Mouse (Mus musculus) T-helper 1 cell (primary cell): ENCODE measurements around the gene Xkr8.
"Not testable (repeated sequence)": the region's sequence is repeated elsewhere in the genome, so short reads cannot be mapped to it uniquely, and the experiment has no call there.

ENCODE experiments used
- in situ Hi-C: fragments of 300-600 bp; cut with MboI, MseI; formaldehyde crosslinking; loops from one replicate; pipeline ENCODE4 v1.15.1; 2025; ENCODE audit warnings: high pct_unique_total_duplicates

Xkr8 gene

DNA sequence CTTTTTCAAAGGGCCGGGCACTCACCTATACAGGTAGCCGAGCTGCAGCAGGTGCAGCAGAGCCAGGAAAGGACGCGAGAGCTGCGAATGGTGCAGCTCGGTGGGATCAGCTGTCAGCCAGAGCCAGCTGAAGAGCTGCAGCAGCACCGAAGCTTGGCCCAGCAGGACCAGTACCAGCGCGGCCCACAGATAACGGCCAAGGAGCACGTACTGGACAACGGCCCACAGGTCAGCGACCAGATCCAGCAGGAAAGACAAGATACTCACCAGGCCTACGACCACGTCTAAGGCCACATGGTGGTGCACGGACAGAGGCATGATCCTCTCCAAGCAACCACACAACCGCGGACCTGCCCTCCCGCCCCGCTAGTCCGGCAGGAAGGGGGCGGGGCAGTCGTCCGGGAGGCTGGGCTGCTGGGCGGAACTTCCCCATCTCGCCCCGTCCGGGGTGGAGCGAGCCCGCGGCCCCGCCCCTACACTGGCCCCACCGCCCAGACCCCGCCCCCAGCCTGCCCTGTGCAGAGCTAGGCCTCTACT is at the start of gene Xkr8:
TSS of gene Xkr8 (minus strand) at position 399 of the 537 bp plus-strand sequence.
- in situ Hi-C loops, result no loop called here

DNA sequence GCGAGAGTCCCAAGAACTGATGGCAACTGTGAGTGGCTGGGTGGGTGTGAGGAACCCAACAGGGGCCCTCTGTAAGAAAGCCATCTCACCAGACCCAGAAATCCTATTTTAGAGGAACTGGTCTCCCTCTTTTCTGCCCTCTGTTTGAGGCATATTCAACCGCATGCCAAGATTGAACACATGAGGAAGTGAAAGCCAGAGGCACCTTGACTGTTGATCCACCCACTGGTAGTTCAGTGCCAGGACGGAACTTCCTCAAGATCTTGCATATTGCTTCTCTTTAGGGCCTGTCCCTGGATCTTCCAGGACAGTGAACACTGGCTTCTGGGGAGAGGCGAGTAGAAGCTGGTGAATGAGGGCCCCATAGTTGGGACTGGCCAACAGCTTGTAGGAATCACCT is 47.9 kb upstream of the Xkr8 start:
- in situ Hi-C loops, result loop anchor here (5.0 kb wide), 1 partner anchor 42 kb away; no protein-coding TSS in a partner anchor

DNA sequence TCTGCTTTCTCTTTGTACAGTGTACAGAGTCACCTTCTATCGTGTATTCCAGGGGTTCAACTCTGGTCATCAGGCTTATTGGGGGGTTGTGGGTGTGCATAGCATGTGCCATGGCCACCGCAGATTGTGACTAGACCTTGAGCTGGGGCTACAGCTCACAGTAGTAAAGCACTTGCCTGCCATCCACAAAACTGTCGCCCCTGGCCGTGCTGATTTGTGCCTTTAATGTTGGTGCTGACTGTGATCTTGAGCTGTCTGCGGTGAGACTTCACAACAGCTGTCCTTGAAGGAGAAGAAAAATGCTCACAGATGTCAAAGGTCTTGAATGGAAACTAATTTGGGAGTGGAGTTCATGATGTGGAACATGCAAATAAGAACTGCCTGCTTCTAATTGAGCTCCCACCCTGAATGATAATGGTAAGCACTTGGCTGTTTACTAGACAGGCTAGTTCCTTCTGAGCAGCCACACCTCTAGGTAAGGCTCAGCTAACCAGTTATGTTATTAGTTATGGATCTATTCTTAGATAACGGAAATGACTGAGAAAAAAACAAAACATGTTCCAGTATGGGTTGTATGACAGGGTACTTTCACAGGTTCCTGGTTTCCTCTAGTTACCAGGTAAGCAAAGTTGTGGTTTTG is 46.3 kb upstream of the Xkr8 start:
- in situ Hi-C loops, result no loop called here

DNA sequence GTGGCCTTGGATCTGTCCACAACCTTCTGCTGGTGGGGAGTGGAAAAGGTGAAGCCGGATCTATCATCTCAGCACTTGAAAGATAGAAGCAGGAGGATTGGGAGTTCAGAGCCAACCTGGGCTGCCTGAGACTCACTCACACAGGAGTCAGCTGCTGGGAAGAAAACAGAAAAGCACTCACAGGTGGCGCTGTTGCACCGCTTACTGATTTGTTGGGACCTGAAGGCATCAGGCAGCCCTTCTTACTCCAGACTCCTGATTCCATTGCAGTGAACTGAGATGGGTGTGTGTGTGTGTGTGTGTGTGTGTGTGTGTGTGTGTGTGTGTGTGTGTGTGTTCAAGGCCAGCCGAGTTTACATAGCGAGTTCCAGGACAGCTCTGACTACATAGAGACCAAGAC is 44.4 kb upstream of the Xkr8 start:
- in situ Hi-C loops, result no loop called here

DNA sequence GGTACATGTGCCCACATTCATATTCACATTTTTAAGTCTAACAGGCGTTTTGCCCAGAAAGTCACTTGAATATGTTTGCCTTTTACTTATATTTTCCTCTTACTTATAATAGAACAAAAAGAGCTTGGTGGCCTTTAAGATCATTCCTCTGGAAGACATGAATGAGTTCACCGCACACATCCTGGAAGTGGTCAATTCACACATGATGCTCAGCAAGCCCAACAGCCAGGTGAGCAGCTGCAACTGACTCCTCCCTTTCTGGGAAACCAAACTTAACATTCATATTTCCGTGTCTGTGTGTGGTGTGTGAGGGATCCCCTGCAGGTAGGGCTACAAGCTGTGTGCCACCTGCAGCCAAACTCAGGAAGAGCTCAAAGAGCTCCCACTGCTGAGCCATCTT is 42.6 kb upstream of the Xkr8 start:
- in situ Hi-C loops, result no loop called here

DNA sequence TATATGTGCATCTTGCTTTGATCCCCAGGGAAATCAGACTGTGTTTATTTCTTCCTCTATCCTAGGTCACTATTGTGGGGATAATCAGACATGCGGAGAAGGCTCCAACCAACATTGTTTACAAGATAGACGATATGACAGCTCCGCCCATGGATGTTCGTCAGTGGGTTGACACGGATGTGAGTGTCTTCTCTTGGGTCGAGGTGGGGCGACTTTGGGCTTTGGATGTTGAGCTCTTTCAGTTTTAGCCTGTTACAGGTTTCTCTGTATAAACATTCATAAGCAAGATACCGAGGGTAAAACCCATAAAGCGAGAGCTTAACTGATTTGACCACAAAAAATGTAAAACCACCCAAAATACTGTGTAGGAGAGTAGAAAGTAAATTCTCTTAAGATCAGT is 39.4 kb upstream of the Xkr8 start:
- in situ Hi-C loops, result no loop called here

DNA sequence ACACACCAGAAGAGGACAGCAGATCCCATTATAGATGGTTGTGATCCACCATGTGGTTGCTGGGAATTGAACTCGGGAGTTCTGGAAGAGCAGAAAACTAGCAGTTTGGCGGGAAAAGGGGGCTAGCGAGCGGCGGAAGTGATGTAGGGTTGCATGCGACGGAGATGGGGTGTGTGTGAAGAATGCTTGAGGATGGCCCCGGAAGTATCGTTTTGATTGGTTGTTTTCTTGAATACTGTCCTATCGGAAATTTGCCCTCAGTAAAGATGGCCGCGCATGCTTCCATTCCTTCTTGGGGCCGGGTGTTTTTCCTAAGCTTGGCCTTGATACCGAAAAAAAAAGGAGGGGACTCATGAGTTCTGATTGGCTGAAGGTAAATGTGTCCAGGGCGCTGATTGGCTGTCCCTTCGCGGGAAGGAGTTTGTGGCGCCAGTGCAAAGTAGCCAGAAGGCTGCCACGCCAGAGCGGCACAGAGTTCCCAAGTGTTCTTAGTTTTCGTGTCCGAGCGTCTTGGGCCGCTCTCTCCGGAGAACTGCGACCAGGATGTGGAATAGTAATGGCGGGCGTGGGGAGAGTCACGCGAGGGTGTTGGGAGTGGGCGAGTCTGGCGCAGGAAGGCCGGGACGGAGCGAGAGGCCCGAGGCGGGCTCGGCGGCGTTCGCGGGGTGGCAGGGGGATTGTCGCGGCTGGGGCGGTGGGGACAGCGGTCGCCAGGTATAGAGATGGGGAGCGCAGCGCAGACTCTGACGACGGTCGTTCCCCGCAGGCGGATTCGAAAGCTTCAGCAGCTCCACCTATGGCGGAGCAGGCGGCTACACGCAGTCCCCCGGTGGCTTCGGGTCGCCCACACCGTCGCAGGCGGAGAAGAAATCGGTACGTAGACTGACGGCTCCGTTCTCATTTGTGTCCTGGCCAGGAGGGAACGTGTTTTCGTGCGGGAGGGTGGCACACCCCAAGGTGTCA is 35.8 kb upstream of the Xkr8 start, which contains the start of gene Rpa2:
TSS of gene Rpa2 (plus strand) at position 419 of the 963 bp plus-strand sequence.
- in situ Hi-C loops, result no loop called here

DNA sequence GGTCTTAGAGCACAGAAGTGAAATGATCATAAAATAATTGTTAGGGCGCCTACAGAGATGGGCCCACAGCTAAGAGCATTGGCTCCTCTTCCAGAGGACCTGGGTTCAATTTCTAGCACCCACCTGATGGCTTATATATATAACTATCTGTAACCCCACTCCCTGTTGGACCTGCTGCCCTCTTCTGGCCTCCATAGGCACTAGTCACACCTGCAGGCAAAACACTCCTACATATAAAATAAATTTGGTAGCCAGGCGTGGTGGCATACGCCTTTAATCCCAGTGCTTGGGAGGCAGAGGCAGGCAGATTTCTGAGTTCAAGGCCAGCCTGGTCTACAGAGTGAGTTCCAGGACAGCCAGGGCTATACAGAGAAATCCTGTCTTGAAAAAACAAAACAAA is 30.8 kb upstream of the Xkr8 start:
- in situ Hi-C loops, result not testable (repeated sequence)

DNA sequence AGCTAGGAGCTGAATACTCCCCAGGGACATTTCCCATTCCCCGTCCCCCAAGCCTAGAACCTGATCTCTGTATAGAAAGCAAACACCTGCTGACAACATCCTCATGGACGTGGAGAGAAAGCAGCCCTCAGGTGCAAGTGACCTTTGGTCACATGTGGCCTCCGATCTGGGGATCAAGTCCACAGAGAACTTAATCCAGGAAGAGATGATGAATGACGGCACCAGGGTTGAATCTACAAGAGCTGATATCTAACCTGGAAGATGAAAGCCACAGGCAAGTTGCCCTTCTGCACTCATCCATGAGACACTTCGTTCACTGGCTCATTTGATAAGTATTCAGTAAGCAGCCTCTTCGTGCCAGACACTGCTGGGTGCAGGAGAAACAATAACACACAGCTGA is 30.3 kb upstream of the Xkr8 start:
- in situ Hi-C loops, result no loop called here

DNA sequence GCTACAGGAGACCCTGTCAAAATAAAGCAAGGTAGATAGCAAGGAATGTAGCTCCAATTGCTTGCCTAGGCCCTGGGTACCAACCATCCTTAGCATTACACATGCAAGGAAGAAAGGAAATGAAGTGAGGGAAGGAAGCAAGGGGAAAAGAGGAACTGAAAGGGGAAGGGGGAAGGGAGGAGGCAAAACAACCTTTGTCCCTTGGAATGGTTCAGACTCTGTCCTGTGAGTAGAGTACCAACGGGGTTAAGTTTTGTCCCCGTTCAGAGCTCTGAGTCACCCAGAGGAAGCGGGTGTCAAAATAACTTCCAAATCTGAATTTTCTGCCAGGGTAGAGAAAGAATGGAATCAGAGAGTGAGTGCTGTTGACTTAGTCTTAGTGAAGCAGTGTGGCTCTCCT is 27.9 kb upstream of the Xkr8 start:
- in situ Hi-C loops, result no loop called here

DNA sequence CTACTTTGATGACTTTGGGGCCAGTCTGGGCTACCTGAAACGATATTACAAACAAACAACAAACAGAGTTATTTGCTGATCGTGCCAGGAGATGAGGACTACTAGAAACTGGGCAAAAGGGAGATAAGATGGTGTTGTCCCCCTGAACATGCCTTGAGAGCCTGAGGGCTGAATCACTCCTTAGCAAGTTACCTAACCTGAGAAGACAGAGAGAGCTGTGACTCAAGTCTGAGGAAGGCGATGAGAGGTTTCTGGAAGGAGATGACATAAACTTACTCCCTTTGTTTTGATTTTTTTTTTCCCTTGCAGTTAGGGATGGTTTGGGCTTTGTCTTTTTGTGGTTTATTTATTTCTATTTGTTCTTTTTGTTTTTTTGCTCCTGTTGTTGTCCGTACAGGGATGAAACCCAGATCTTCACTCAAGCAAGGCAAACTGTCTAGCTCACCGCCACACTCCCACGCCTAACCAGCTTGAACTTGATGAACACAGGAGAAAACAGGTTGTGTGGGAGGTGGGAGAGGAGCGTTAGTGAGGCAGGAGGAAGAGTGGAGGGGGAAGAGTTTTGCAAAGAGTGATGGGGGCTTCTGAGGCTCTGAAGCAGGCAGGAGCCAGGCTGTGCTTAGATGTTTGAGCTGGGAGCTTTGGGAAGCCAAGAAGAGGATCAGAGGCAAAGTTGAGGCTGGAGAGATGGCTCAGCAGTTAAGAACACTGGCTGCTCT is 25.4 kb upstream of the Xkr8 start:
- in situ Hi-C loops, result no loop called here

DNA sequence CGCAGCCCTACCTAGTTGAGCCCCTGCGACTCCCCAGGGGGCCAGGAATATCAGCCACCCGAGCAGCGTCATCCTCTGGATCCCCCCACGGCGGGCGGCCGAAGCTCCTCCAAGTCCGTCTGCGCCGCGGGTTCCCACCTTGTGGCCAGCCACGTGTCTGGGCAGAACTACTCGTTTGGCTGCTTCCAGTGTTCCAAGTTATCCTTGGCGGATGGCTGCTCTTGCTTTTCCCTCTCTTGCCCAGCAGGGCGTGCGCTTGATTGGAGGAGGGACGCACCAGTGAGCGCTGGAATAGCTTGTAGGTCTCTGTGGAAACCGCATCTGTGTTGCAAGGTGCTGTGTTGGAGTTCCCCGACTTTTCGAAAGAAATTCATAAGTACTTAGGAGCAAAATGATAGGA is 24.6 kb upstream of the Xkr8 start, which contains the start of gene Smpdl3b:
TSS of gene Smpdl3b (minus strand) at position 279 of the 400 bp plus-strand sequence.
- in situ Hi-C loops, result no loop called here

DNA sequence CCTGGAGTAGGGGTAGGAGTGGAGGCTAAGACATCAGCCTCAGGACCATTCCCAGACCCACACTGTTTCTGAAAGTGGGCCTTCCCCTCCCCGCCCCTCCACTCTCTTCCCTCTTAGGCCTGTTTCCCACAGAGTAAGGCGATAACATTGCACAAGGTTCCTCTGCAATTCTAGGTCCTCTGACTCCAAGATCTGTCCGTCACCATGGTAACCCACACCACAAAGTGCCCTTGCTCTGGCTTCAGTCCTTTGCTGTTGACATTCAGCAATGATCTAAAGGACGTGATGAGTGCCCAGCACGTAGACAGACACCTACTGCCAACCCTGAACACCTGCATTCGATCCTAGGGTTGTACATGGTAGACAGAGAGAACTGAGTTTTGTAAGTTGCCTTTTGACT is 20.6 kb upstream of the Xkr8 start:
- in situ Hi-C loops, result no loop called here

DNA sequence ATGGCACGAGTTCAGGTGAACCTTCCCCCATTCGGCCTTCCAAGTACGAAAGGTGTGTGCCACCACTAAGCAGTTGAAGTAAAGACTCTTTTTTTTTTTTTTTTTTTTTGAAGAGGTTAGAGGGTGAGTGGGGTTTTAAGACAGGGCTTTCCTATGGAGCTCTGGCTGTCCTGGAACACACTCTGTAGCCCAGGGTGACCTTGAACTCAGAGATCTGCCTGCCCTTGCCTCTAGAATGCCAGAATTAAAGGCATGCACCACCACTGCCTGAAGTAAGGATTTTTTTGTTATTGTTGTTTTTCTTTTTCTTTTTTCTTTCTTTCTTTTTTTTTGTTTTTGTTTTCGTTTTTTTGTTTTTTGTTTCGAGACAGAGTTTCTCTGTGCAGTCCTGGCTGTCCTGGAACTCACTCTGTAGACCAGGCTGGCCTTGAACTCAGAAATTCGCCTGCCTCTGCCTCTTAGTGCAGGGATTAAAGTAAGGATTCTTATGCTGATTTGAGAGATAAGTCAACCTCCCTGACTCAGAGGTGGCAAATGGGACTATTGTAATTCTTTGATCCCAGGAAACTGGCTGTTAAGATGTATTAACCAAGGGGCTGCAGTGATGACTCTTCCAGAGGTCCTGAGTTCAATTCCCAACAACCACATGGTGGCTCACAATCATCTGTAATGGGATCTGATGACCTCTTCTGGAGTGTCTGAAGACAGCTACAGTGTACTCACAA is 17.1 kb upstream of the Xkr8 start:
- in situ Hi-C loops, result no loop called here

DNA sequence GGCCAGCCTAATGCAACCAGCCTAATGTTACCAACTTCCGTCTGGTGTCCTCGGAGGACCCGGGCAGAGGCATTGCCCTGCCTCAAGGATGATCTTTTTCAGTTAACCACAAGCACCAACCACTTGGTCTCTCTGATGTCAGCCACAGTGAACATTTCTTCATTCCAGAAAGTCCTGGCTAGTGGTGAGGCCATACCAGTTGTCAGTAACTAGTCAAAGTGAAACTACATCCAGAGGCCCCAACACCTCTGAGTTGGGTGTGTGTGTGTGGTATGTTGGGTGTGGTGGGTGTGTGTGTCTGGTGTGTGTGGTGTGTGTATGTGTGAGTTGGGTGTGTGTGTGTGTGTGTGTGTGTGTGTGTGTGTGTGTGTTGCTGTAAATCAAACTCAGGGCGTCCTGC is 16.4 kb upstream of the Xkr8 start:
- in situ Hi-C loops, result no loop called here

DNA sequence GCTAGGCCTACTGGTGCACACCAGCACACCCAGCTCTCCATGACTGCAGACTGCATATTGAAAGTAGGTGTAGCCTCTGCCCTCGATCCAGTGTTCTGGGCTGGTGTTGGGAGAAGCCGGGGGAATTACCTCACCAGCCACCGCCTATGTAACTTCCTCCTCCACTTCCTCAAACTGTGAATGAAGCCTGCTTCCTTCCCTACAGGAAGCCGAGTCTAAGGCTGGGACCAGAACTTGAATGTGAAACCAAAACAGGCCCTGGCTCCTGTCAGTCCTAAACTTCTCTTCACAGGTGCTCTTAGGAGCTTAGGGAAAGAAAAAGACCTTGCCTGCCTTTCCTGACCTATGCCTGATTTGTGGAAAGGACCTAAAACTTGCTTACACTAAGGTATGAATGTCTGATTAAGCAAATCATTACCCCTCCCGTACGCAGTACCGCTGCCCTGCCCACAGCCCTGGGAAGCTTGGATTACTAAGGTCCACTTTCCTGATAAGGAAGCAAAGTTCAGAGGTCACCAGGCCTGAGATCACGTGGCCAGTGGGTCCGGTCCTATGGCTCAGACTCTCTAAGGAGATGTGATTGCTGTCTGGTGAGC is 15.4 kb upstream of the Xkr8 start:
- in situ Hi-C loops, result no loop called here

DNA sequence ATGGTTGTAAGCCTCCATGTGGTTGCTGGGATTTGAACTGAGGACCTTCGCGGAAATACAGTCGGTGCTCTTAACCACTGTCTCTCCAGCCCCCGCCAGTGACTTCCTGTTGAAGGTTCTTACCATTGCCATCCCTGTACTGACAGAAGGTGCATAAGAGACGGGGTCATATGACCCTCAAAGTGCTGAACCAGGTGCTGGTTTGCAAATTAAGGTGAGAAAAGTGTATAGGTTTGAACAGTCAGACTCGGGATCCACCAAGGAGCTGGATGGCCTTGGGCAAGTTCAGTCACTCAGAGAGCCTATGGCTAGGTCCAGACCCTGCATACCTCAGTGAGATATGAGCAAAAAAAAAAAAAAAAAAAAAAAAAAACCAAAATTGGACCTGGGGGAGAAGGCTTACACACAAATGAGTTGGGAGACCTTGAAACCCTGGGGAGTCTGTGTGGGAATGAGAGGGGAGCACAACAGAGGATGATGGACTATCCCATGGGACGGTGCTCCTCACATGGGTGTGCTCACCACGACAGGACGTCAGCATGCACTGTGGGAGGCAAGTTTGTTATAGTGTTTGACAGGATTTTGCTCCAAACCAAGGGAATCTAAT is 14.7 kb upstream of the Xkr8 start:
- in situ Hi-C loops, result no loop called here

DNA sequence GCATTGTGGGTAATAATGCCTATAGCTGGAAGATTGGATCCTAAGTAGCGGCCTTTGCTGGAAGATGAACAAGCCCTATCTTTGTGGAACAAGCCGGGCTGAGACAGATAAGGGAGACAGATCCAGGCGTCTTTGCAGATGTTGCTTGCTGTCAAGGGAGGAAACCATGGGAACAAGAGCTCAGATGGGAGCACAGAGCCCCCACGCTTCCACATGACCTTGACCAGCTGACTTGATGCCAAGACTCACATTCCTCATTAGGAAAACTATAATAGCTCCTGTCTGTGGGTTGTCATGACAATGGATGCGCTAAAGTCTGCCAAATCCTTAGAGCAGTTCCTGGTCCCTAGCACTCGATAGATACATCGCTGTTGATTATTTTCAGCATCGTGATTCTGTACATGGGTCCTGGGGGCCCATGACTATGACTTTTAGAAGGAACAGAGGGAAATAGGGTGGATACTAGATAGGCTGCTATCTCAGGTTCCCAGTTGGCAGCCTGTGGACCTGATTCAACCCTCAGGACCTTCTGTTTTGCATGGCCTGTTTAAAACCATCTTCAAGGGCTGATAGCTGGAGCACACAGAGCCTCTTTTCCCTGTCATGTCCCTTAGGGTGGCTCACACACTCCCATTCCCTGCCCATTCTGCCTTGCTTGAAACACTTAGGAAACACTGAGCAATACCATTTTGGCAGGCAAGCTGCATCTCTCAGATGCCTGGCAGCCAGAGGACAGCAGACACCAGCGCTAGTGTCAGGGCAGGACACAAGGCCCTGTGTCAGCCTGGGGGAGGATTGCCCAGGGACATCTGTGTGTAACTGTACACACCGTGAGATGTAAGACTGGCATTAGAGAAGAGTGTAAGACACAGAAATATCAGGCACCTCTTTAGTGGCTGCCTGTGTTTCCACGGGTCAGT is 11.9 kb upstream of the Xkr8 start:
- in situ Hi-C loops, result no loop called here

DNA sequence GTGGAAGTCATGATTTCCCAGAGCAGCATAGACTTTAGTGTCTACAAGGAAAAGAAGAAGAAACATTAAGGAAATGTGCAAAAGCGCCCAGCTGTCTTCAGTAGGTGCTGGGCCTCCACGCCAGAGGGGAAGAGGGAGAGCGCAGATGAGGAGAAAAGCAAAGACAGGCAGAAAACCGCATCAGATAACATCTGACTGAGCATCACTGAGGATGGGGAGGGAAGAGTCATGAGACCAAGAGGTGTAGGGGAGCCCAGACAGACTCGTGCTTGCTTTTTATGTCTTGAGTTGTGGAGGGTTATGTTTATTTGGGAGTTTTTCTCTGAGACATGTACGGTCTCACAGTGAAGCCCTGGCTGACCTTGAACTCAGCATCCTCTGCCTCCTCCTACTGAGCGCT is 9.1 kb upstream of the Xkr8 start:
- in situ Hi-C loops, result no loop called here
